Mouse (Mus musculus) adipocyte (in vitro differentiated cells): ENCODE results near the gene Alg1.
A peak's percentile ranks its signal among the peaks of the same experiment; 100 is the strongest.

Source experiments
- DNase-seq: peaks from one replicate; pipeline ENCODE4 v3.0.0-alpha.2; 2016; ENCODE audit warnings: low spot score

Alg1 gene

DNA sequence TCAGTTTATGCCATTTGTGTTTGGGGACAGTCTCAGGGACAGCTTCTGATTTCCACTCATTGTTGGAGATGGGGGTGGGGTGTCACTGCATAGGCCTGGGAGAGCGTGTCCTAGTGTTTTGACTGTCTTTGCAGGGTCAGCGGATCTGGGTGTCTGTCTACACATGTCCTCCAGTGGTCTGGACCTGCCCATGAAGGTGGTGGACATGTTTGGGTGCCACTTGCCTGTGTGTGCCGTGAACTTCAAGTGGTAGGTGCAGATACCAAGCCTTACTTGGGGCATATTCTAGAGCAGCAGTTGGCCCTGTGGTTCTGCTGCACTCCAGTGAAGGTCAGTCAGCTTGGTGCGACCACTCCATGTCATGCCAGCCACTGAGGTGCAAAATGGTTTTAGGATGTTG lies 8.9 kb downstream of the Alg1 start:
- no peak for DNase-seq

DNA sequence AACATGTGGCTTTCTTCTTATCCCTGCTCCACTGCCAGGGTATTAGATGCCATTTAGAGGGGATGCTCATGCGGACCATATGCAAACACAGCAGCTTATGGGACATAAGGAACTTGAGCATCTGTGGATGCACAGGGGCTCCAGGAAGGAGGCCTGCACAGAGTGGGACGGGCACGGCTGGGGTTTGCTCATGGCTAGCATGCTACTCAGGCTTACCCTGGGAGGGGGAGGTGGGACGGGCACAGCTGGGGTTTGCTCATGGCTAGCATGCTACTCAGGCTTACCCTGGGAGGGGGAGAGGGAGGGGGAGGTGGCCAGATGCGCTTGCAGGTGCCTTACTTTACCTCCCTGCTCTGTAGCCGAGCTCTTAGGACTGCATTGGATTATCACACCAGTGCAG lies 9.5 kb downstream of the Alg1 start:
- no peak for DNase-seq

GRCm38 (mm10) chr16:5244411-5244810 lies 11.0 kb downstream of the Alg1 start:
- peak; percentile 78 for DNase-seq

GRCm38 (mm10) chr16:5250891-5251290 lies 17.5 kb downstream of the Alg1 start:
- DNase-seq, result no peak

GRCm38 (mm10) chr16:5252260-5252659 lies 18.8 kb downstream of the Alg1 start:
- no peak for DNase-seq

DNA sequence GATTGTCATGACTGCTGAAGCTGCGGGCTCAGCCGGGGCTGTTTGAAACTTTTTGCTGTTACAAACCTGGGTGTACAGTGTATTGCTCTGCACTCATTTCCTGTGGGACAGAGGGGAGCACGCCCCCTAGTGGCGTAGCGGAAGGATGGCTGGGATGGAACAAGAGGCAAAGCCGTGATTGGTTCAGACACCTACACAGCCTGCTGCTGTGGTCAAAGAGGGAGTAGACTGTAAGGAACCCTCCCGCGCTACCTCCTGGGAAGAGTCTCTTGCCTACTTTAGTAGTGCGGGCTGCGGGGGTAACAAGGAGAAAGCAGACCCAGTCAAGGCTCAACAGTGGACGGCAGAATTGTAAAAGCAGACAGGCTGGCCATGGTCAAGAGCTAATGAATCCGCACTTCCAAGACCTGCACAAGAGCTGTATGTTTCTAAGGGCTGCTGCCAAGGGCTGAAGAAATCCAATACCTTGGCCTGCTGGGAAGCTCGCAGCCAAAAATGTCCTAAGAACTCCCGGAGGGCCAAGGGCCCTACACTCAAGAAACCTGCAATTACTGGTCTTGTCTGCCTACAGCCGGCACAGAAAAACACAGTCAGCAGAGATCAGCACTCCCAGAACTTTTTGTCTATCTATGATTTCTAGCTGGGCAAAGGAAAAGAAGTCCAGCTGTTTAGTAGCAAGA lies 21.1 kb downstream of the Alg1 start:
- peak; percentile 96 for DNase-seq

DNA sequence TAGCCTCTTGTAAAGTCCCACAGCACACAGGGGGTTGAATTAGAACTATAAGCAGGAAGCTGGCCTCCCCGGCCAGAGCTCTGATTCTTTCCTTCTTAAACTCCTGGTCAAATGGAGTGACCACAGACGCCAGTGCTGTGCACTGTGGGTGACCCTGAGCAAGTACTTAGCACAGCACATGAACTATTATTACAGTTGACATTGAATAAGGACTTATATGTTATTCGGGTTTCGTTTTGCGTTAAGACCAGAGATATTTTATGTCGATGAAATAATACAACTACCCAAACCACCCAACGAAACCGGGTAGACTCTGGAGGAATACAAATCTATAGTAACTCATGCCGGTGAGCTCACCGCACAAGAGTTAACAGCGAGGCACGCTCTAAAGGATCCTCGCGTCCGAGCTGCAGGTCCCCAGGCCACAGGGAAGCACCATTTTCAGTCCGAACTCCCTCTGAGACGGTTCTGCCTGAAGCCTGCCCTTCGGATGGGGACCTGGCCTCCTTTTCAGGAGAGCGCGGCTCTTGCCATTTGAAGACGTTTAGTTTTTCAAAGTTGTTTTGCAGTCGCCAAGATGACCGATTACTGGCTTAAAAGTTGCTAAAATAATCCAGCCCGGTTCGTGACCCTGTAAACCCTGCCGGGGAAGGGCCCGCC lies 21.8 kb downstream of the Alg1 start:
- no peak for DNase-seq

DNA sequence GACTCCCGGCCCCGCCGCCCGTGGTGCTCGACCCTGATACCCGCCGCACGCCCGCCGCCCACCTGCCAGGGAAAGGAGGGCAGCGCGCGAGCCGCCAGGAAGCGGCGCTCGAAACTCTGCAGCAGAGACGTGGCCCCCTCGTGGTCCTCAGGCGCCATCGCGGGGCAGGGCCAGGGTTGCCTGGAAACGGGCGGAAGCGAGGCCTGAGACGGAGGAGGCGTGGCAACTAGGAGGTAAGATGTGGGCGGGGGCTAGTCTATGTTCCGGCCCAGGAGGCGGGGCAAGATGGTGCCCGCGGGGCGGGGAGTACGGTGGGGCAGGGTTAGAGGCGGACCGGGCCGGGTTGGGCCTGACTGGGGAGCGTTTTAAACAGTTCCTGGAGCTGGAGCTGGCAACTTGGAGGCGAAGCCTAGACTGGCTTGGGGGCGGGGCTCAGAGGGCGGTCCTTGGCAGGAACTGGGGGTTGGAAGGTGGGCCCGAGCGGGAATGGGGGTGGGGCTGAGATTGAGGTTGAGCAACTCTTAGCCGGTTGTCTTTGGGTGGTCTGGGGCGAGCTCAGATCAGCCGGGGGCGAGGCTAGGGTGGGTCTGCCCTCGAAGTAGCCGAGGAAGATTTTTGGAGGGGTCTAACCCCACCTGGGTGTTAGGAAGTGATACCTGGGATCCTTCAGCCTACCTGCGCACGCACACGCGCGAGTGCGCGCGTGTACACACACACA lies 22.5 kb downstream of the Alg1 start, which contains the start of gene Eef2kmt:
Eef2kmt (minus strand) TSS at position 205 of the 718 bp plus-strand sequence.
- peak; percentile 100 for DNase-seq

DNA sequence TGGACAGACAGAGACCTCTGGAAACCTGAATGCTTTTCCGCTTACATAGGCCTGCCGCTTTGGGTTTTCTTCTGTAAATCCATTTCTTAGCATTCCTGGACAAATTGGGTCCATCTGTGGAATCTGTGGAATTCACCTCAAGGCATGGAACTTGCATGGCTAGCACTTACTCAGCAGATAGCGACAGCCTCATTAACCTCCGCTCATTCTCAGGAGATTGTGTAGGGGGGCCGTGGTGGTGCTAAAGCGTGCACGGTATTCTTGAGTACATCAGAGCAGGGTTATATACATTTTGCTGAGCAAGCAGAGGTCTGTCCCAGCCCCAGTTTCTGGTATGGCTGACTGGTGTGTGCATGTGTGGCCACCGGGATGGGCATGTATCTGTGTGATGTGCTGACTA lies 29.7 kb downstream of the Alg1 start:
- DNase-seq, result no peak

DNA sequence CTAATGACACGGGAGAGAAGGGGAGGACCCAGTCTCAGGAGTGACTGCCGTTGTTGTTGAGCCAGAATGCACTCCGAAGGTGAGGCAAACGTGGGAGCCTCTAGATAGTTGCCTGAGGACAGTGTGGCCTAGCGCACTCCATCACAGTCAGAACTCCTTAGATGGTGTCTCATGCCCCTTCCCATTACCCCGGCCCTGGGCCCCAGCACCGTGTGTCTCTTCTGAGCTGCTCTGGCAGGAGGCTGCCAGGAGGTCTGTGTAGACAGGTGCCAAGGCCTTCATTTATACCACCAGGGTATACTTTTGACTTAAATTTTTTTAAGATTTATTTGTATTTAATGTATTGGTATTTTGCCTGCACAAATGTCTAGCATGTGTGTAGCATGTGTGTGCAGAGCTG lies 30.5 kb downstream of the Alg1 start:
- DNase-seq, result no peak

DNA sequence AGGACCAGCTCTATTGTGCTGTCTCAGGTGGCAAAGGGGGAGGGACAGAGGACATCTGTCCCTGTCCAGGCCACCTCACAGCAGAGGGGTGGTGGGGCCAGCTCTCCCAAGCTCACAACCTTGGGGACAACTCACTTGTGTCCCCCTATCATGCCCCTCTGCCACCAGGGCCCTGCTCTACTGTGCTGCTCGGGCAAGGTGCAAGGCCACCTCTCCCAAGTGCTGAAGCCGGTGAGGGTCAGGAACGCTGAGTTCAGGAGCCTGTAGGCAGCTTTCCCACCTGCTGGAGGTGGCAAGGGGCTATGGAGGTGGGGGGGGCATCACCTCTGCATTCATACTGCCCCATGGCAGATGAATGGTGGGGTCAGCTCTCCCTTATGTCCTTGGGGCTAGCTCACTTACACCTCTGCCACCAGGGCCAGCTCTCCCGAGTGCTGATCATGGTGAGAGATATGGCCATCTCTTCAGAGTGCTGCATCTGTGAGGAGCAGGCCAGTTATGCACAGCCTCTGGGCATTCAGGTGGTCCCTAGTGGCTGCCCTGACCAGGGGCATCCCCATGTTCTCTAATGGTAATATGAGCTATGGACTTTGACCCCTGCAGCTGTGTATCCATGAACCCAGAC lies 38.1 kb downstream of the Alg1 start:
- no peak for DNase-seq

- no peak for DNase-seq
These were observed 39.0 kb downstream of the Alg1 start for GRCm38 (mm10) chr16:5272371-5272770.

DNA sequence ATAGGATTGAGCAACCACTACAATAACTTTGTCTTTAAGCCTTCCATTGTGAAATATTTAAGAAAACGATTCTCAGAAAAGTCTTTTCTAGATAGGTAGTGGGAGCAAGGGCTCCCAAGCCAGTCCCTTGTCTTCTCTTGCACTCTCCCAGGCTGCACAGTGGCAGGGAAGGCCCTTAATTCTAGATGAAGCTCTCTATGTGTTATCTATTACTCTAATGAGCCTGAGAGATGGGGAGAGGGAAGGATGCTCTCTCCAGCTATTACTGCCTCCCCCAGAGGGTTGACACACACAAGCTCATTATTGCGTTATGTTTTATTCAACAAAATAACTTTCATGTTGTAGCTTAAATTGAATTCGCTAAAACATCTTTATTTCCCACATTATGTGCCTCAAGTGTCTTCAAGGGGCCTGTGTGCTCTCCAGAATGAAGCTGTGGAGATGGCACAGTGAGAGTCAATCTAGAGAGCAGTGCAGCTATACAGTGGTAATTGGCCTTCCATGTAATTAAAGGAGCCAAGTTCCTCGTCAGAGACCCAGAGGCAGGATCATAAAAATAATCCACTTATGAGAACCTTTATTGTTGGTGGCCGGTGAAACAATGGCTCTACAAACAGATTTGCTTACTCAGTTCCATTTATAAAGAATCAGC lies 46.3 kb downstream of the Alg1 start:
- DNase-seq, result no peak

- no peak for DNase-seq
These were observed 49.3 kb downstream of the Alg1 start for GRCm38 (mm10) chr16:5282686-5283085.

GRCm38 (mm10) chr16:5285376-5285775 lies 52.0 kb downstream of the Alg1 start:
- no peak for DNase-seq
